ENCODE assay signal across 8 mouse cellular contexts in genomic region chr5:100259803-100260693, GRCm38 (mm10).
A peak's percentile ranks its signal among the peaks of the same experiment; 100 is the strongest.
DNase-seq lines count a peak whose midpoint lies in the region; ATAC-seq and TF ChIP-seq lines count a peak whose summit lies in the region.

No protein-coding gene starts in this region.

- DNase-seq in embryonic facial prominence, embryonic 10.5 days (ENCODE audit: low spot score) = no peak
- peak; percentile 64 for DNase-seq in kidney, postnatal 0 days (ENCODE audit: low spot score)
- DNase-seq in kidney, adult 11 months = no peak
- no peak for DNase-seq in embryonic facial prominence, embryonic 14.5 days (ENCODE audit: low spot score)
- no peak for DNase-seq in gastrocnemius, adult 2 months
- no peak for DNase-seq in Muller cell, postnatal 12 days (ENCODE audit: inconsistent ontology term)

- no peak overlapping the region for H3K4me2 ChIP-seq in embryonic facial prominence, embryonic 12.5 days (replicated peaks)
- no peak overlapping the region for H3K4me2 ChIP-seq in kidney, postnatal 0 days (ENCODE audit: low read length)
- no peak overlapping the region for H3K4me2 ChIP-seq in embryonic facial prominence, embryonic 14.5 days (ENCODE audit: low read depth, low read length)
- no peak overlapping the region for H3K4me2 ChIP-seq in hindbrain, embryonic 16.5 days (ENCODE audit: low read length)

- no peaks in the 10 kb centered on the region for H3K36me3 ChIP-seq in embryonic facial prominence, embryonic 12.5 days
- H3K36me3 ChIP-seq in embryonic facial prominence, embryonic 10.5 days (replicated peaks) = no peaks in the 10 kb centered on the region
- no peaks in the 10 kb centered on the region for H3K36me3 ChIP-seq in kidney, postnatal 0 days (ENCODE audit: insufficient read depth, low read length)
- H3K36me3 ChIP-seq in embryonic facial prominence, embryonic 14.5 days (ENCODE audit: control insufficient read depth, insufficient read depth, low read length) = no peaks in the 10 kb centered on the region
- H3K36me3 ChIP-seq in hindbrain, embryonic 16.5 days (ENCODE audit: control insufficient read depth, insufficient read depth, low read length) = no peaks in the 10 kb centered on the region

- ATAC-seq in embryonic facial prominence, embryonic 12.5 days (ENCODE audit: insufficient number of reproducible peaks, insufficient read depth, low FRiP score, low TSS enrichment) = peak; percentile 35; the same call in 1 of the 2 replicates
- ATAC-seq in kidney, postnatal 0 days (replicated peaks; ENCODE audit: low FRiP score, low read depth) = no peak; the same call in 1 of the 2 replicates
- ATAC-seq in embryonic facial prominence, embryonic 14.5 days (ENCODE audit: low read depth) = no peak
- ATAC-seq in hindbrain, embryonic 16.5 days = peak; percentile 56; the same call in 1 of the 2 replicates

- H3K4me3 ChIP-seq in embryonic facial prominence, embryonic 12.5 days = no peak overlapping the region
- H3K4me3 ChIP-seq in embryonic facial prominence, embryonic 10.5 days = no peak overlapping the region
- H3K4me3 ChIP-seq in kidney, postnatal 0 days (replicated peaks; ENCODE audit: low read depth, low read length) = no peak overlapping the region
- H3K4me3 ChIP-seq in embryonic facial prominence, embryonic 14.5 days (ENCODE audit: low read depth, low read length) = no peak overlapping the region
- H3K4me3 ChIP-seq in hindbrain, embryonic 16.5 days (ENCODE audit: low read length) = no peak overlapping the region
- no peak overlapping the region for H3K4me3 ChIP-seq in gastrocnemius, adult 2 months

- intact Hi-C loops in gastrocnemius, adult 2 months (cut with DNase I) = no loop called here

- no peak overlapping the region for H3K9ac ChIP-seq in embryonic facial prominence, embryonic 12.5 days
- no peak overlapping the region for H3K9ac ChIP-seq in kidney, postnatal 0 days (ENCODE audit: low read depth, low read length)
- H3K9ac ChIP-seq in embryonic facial prominence, embryonic 14.5 days (ENCODE audit: low read depth, low read length) = no peak overlapping the region
- no peak overlapping the region for H3K9ac ChIP-seq in hindbrain, embryonic 16.5 days (ENCODE audit: low read depth, low read length)

- WGBS in embryonic facial prominence, embryonic 12.5 days = 80% methylated on average over 8 of the region's 8 CpGs
- 80% methylated on average over 8 of the region's 8 CpGs for WGBS in embryonic facial prominence, embryonic 10.5 days
- WGBS in kidney, postnatal 0 days = 47% methylated on average over 8 of the region's 8 CpGs
- WGBS in embryonic facial prominence, embryonic 14.5 days = 79% methylated on average over 8 of the region's 8 CpGs
- 51% methylated on average over 8 of the region's 8 CpGs for WGBS in hindbrain, embryonic 16.5 days

- no peaks in the 10 kb centered on the region for H3K27me3 ChIP-seq in embryonic facial prominence, embryonic 12.5 days
- H3K27me3 ChIP-seq in embryonic facial prominence, embryonic 10.5 days (replicated peaks; ENCODE audit: low read depth, poor library complexity, severe bottlenecking) = no peaks in the 10 kb centered on the region
- no peaks in the 10 kb centered on the region for H3K27me3 ChIP-seq in kidney, postnatal 0 days (ENCODE audit: insufficient read depth, low read length)
- H3K27me3 ChIP-seq in embryonic facial prominence, embryonic 14.5 days (replicated peaks; ENCODE audit: control insufficient read depth, insufficient read depth, low read length) = no peaks in the 10 kb centered on the region
- H3K27me3 ChIP-seq in hindbrain, embryonic 16.5 days (replicated peaks; ENCODE audit: control insufficient read depth, insufficient read depth, low read length) = no peaks in the 10 kb centered on the region

- no peaks in the 10 kb centered on the region for H3K9me3 ChIP-seq in embryonic facial prominence, embryonic 12.5 days
- H3K9me3 ChIP-seq in embryonic facial prominence, embryonic 10.5 days = no peaks in the 10 kb centered on the region
- H3K9me3 ChIP-seq in kidney, postnatal 0 days (replicated peaks; ENCODE audit: low read length) = no peaks in the 10 kb centered on the region
- no peaks in the 10 kb centered on the region for H3K9me3 ChIP-seq in embryonic facial prominence, embryonic 14.5 days (ENCODE audit: control insufficient read depth, low read length)
- H3K9me3 ChIP-seq in hindbrain, embryonic 16.5 days (ENCODE audit: control insufficient read depth, low read length) = no peaks in the 10 kb centered on the region

- no peak overlapping the region; the same call in 1 of the 2 replicates for H3K27ac ChIP-seq in embryonic facial prominence, embryonic 12.5 days
- no peak overlapping the region for H3K27ac ChIP-seq in embryonic facial prominence, embryonic 10.5 days (replicated peaks)
- H3K27ac ChIP-seq in kidney, postnatal 0 days = peak overlapping the region; percentile 68; the same call in 1 of the 2 replicates
- H3K27ac ChIP-seq in embryonic facial prominence, embryonic 14.5 days (replicated peaks; ENCODE audit: low read depth, low read length) = peak overlapping the region; percentile 39; the same call in 1 of the 2 replicates
- no peak overlapping the region for H3K27ac ChIP-seq in hindbrain, embryonic 16.5 days (ENCODE audit: low read depth, low read length)
- no peak overlapping the region for H3K27ac ChIP-seq in gastrocnemius, adult 2 months

- no peak for TF ChIP-seq CTCF in kidney, postnatal 0 days (IDR thresholded peaks at IDR 0.05; ENCODE audit: low read depth)
- TF ChIP-seq CTCF in gastrocnemius, adult 2 months (IDR thresholded peaks at IDR 0.05) = no peak

- H3K4me1 ChIP-seq in embryonic facial prominence, embryonic 12.5 days = no peaks in the 10 kb centered on the region
- peaks cover 3% of the 10 kb centered on the region for H3K4me1 ChIP-seq in embryonic facial prominence, embryonic 10.5 days
- peaks cover 4% of the 10 kb centered on the region; the same call in 1 of the 2 replicates for H3K4me1 ChIP-seq in kidney, postnatal 0 days (replicated peaks; ENCODE audit: insufficient read depth, low read length)
- H3K4me1 ChIP-seq in embryonic facial prominence, embryonic 14.5 days (ENCODE audit: control insufficient read depth, insufficient read depth, low read length) = 0 out of 2 replicates have a peak, but pooled peaks cover 8% of the 10 kb centered on the region
- no peaks in the 10 kb centered on the region for H3K4me1 ChIP-seq in hindbrain, embryonic 16.5 days (ENCODE audit: control insufficient read depth, insufficient read depth, low read depth, low read length)

Comparison
In these comparisons a context has a peak if more than half of its experiments do, and no peak if none do; other contexts are left out.
1. ATAC-seq: peak in embryonic facial prominence, embryonic 12.5 days (single experiment) and hindbrain, embryonic 16.5 days (single experiment); none in kidney, postnatal 0 days (single experiment) and embryonic facial prominence, embryonic 14.5 days (single experiment).
2. H3K27ac ChIP-seq: peak in kidney, postnatal 0 days (single experiment) and embryonic facial prominence, embryonic 14.5 days (single experiment); none in embryonic facial prominence, embryonic 12.5 days (single experiment), embryonic facial prominence, embryonic 10.5 days (single experiment), hindbrain, embryonic 16.5 days (single experiment) and gastrocnemius, adult 2 months (single experiment).